Mouse (Mus musculus) embryo, embryonic 11 days (tissue): ENCODE measurements at regions not wholly inside any gene's neighbourhood (a gene's known extent, or its start where the extent isn't known, plus 50 kb on each side); places are given as distances from the start of the nearest gene placed in this dataset.
A peak's percentile ranks its signal among the peaks of the same experiment; 100 is the strongest.

Experiments used
- DNase-seq: peaks from one replicate; pipeline ENCODE4 v3.0.0-alpha.2; 2015

DNA sequence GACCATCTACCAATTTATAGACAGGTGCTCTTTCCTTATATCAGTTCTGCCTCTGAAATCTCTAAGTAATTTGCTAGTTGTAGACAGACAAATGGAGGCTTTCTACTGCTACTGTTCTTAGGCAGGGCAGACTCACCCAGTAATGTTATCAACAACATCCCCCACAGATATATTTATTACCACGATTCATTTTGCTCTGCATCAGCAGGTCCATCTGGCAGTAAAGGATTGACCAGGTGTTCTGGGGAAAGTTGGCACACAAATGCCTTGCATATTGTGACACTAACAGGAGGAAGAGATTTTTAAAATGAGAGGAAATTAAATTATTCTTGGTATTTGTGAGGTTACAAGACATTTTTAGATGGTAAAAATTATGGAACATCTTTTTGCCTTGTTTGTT, 627.3 kb upstream of the Tmprss15 start:
- no peak for DNase-seq

DNA sequence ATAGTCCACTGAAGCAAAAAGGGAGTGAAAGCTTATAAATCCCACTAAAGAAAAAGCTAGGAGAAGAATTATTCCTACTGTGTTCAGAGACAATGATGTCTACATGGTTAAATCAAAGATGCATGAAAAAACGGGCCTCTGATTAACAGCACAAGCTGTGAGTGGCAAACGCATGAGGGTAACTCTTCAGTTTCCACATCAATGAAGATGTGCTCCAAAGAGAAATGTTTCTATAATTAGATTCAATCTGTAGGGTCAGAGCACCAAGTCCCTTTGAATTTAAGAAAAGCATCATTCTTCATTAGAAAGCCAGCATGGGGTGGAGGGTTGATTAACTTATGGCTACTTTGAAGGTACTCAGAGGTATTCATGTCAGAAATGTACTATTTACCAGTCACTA, 601.5 kb upstream of the Tmprss15 start:
- DNase-seq: peak; percentile 1

DNA sequence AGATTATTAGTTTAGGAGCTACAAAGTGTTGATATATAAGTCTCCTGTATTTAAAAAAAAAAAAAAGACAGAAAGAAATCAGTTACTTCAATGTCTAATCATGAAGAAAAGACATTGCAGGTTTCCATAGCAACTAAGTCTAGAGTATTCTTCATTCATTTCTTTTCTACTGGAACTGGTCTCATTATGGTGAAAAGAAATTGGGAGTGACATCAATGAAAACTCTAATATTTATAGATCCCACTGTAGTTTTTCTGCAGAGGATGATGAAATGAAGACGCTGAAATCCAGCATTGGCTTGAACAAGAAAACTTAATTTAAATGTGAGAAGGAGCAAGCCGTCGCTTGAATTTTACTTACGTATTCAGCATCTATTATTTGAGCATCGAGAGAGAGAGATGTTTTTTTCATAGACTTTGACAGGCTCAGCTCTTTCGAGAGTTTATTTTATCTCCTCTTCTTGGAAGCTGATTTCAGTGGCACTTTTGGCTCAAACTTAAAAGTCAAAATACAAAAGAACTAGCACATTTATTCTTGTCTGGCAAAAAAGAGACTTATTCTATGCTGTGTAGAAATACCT, 560.4 kb upstream of the Tmprss15 start:
- DNase-seq: no peak

DNA sequence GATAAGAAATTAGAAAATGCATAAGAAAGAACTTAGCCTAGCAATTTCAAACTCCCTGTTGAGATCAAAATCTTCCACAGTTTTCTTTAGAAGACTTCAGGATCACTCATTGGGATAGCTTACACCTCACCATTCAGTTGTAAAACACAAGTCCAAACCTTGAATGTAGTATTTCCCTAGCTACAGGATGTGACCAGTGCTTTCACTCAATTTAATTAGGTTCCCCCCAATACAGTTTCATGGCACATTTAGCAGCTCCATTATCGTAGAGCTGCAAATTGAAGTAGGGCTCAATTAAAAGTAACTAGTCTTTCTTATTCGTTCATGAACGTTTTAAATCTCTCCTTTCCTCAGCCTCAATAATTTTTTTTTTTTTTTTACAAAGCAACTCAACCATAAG, 550.0 kb upstream of the Tmprss15 start:
- DNase-seq: no peak

DNA sequence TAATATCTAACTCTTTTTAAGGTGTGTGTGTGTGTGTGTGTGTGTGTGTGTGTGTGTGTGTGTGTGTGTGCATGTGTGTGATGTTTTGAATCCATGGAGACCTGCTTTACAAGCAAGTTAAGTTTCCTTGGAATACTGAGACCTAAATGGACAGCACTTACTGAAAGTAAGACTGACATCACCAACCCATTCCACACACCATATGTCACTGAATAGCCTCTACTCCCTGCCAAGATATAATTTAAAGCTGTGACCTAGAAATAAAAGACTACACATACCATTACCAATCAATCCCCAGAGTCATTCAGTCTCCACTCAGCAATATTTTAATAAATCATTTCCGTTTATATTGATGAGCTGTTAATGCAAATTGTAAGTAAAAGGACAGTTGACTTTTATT, 536.2 kb upstream of the Tmprss15 start:
- DNase-seq: no peak

DNA sequence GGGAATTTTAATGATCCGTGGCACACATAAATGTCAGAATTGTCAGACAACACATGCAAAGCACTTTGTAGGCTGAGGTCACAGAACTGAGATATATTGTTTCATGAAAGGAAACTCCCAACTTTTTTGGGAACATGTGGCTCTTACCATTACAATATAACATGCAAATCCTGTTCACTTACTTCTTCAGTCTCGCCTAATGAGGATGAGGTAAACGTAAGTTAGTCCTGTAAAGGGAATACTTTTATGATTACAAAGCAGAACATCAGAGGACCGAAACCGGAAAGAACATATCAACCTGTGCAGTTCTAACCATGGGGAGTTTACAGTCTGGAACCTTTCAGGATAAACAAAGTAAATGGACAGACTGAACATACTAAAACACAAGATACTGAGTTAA, 520.1 kb upstream of the Tmprss15 start:
- no peak for DNase-seq

DNA sequence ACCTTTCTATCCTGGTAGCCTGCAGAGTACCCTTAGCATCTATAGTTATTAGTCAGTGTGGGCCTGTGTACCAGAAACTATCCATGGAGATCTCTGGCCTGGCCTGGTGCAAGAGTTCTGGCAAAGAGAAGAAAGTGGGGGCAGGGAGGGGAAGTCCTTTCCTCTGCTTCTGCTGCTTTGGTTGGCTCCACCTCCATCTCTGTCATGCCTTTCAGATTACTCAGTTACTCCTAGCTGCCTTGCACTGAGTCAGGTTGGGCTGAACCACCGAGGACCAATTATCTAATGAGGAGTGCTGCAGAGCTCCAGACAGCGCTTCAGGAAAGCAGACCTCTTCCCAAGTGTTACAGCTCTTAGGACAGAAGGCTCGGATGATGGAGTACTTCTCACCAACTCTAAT, 500.0 kb upstream of the Tmprss15 start:
- DNase-seq: no peak

DNA sequence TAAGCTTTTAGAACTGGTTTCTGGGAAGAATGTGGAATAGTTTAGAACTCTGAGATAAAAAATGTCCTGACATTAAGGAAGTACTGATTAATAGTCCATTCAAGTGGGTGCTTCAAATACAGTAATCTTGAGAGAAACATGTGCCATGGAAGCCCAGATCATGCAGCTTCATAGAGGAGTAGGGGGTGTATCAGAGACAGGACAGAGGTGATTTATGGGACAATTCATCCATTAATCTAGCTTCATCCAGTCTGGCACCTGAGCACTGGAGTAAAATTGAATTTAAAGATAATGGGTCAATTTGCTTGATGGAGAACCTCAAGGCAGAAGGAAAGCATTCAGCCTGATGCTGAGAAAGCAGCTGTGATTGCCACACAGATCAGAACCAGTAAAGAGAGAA, 494.8 kb upstream of the Tmprss15 start:
- no peak for DNase-seq

DNA sequence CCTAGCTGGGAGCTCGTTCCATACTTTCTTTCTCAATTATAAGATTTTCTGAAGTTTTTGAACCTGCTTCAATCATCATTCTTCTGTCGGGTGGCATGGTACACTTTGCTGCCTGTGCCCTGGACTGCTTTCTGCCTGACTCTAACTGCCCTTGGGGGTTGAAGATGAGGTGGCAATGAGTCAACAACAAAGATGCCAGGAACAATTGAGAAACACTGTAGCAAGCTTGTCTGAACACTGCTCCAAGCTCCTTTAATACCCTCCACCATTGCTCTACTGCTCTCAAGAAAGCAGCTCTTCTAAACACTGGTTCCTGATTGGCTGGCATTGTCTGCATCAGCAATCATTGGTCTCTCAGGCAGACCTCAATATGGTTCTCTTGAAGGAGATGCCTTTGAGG, 480.0 kb upstream of the Tmprss15 start:
- no peak for DNase-seq

DNA sequence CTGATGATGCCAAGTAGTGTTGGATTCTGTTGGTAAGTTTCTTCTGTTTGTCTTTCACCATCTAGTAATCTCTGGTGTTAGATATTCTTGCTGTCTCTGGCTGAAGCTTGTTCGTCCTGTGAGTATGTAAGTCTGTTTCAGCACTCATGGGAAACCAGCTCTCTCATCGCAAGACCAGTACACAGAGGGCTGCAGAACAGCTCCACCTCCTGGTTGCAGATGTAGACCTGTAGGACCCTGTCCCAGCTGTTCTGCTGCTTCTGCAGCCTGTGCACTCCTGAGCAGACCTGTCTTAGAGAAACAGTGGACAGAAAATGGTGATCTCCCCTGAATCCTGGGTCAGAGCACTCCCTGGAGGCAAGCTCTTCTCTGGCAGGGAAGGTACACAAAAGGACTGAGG, 443.5 kb upstream of the Tmprss15 start:
- peak; percentile 23 for DNase-seq

DNA sequence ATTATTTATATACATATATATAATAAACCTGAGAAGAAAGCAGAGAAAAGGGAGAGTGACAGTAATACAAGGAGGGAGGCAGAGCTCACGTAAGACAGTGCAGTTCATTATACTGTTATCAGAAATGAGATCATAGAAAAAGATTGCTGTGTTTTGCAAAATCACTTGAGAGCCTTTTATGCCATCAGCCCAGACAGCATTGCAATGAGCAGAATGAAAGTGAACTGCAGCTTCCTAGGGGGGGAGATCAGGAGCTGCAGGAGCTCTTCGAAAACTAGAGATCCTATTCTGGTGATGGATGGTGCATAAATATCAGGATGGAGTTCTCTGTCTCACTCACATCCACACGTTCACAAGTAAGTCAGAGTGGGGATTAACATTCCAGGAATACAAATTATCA, 401.6 kb upstream of the Tmprss15 start:
- DNase-seq: no peak

DNA sequence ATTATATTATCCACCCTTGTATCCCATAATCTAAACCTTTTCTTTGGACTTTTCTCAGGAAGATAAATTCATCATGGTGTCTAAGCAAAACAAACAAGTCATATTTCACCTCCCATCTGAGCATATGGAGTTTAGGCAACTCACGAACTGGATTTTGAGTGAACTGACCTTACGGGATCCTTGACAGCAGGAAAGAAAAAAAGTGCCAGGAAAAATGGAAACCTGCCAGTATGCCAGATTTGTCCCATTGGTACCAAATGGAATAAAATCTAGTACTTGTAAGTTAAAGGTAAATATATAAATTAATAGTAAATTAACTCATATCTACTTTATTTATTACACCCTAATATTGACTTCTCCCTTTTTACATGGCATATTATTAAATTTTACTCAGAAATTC, 360.0 kb upstream of the Tmprss15 start:
- no peak for DNase-seq

DNA sequence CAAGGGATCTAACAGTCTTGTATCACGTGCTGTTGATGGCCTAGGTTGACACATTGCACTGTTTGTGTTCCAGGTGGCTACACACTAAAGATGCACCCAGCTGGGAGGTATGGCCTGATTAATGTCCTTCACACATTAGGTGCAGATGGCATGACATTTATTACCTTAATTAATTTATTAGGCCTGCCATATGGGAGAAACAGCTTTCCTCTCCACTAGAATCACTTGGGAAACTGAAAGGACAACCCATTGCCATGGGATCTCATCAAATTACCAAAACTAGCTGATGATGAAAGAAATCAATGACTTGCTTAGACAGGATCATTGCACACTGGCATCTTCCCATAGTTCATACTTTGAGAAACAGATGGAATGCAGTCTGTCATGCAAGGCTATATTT, 358.8 kb upstream of the Tmprss15 start:
- peak; percentile 38 for DNase-seq

DNA sequence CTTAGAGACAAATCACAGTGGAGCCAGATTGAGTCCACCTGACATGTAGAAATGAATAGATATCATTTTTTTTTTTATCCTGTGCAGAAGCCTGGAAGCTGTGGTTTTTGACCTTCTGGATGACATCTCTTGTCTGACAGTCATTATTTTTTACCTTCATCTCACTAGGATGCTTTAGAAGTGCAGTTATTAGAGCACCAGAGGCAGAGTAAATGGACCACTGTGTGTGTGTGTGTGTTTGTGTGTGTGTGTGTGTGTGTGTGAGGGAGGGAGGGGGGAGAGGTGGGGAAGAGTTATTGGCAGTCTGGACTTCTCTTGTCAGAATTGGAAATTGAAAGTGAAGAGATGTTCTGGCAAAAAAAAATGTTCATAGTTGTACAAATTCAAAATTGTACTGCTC, 316.5 kb upstream of the Tmprss15 start:
- DNase-seq: no peak

DNA sequence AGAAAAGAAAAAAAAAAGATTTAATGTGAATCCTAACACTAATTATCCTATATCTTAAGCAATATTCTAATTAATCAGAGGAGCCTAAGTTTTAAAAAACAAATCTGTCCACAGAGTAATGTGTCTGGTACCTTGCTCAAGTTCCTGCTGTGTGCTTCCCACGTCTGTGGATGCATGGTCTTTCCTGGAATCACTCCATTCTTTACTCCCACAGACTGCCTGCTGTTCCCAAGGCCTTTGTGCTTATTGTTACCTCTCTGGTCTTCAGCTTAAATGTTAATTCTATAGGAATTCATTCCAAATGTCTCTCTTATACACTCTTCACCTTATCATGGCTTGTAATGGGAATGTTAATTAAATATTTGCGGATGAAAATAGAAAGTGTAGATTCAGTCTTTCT, 315.3 kb upstream of the Tmprss15 start:
- DNase-seq: no peak

DNA sequence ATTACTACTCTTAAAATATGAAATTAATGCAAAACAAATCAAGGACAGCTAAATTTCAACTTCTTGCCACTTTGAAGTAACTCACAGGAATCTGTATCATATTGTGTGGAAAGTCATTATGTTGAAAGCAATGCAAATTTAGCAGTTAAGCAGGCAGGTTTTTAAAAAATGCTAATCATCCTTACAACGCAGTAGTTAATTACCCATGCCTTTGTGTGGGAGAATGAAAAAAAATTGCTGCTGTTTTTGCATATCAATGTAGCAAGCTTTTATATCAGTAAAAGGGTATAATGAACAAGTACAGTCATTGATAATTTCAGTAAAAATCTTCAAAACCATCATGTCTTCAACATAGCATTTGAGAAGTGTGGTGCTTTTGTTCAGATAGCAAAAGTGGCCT, 313.2 kb upstream of the Tmprss15 start:
- DNase-seq: no peak

DNA sequence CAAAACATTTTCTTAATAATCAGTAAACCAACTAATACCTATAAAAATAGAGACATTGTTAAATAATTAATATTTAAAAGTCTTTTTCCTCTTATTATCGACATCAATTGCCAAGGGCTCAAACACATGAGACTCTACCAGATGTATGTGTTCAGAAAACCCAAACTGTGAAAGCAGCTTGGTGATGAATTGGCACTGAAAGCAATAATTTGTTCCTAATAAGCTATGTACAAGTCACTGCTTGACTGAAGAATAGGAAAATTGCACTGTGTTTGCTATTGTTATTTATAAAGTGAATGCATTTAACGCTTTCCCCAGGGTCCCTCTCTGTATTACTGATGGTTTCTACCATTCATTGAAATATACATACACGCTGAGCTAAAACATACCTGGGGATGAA, 309.2 kb upstream of the Tmprss15 start:
- DNase-seq: no peak

DNA sequence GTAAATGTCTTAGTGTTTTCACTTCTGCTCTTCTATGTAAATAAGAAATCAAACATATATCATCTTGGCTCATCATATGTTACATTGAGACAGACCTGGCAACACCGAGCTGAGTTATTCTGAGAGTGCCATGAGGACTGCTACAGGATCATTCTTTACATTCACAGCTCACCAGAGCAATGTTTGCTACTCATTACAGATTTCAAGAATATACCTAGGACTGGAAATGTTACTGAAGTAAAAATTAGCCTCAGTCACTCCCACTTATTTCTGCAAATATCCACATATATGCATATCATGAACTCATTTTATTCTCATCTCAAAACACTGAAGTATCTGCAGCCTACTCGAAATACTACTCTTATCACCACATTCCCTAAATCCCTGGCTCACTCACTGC, 307.6 kb upstream of the Tmprss15 start:
- DNase-seq: no peak

DNA sequence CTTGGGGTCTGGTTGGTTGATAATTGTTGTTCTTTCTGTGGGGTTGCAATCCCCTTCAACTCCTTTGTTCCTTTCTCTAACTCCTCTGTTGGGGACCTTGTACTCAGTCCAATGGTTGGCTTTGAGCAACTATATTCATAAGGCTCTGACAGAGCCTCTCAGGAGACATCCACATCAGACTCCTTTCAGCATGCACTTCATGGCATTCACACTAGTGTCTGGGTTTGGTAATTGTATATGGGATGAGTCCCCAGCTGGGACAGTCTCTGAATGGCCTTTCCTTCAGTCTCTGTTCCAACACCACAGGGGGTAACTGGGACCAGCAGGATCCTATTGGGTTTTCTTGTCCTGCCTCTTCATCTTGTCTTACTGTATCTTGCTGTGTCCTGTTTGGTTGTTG, 303.5 kb upstream of the Tmprss15 start:
- no peak for DNase-seq

DNA sequence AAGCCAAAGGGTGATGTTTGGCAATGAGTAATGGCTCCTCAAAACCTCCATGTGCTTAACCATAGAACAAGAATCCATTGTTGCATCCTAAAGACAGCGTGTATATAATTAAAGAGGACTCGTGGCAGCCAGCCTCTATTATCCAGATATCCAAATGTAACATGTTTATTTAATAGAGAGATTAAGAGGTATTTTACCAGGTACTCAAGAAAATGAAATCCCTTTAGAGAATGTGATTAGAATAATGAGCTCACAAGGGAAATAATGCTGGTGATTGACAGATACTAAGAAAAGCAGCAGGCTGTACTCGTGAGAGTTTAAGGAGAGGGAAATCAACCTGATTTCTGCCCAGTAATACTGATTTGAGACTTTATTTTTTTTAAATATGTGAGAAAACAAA, 295.5 kb upstream of the Tmprss15 start:
- DNase-seq: no peak

DNA sequence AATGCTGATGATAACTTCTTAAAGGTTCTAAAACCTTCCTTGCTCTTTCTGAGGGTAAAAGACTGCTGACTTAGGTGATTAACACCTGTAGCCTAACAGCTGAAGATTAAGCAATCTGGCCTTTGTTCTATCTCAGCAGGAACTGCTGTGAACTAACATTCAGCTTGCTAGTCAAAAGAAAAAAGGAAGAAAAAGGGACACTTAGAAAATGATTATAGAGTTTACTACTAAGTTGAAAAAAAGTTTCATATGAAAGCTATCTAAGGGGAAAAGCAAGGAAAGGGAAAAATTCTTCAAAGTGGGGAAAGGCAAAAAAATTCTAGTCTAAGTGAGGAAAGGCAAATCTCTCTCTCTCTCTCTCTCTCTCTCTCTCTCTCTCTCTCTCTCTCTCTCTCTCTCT, 259.2 kb upstream of the Tmprss15 start:
- DNase-seq: peak; percentile 2

DNA sequence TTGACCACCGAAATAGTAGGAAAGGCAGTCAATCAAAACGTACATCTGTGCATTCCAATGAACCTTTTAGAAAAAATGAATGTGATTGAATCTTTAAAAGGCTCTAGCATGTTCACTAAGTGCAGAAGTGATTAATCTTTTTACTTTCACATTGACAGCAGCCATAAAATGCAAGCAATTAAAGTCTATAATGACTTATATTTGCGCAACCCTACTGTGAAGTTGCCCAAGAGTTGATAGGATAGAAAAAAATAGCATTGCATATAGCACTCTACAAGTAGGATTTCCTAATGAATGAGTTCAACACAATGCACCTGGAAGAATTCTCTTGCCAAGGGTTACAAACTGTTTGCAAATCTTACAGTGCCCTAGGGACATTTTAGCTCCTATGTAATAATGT, 251.6 kb upstream of the Tmprss15 start:
- DNase-seq: peak; percentile 4

DNA sequence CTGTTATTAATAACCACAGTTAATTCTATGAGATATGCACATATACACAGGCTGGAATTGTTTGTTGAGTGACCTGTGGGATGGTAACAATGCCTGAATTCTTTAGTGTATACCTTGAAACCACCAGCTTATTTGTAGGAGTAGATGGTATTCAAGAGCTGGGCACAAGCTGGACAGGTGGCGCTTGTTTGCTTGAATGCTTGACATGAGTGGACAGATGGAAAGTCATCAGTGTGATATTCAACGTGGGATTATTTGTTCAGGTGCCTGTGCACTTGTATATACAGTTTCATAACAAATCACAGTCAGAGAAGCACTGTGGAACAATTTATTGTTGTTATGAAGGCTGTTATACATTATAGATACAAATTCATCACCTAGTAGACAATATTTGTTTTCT, 245.5 kb upstream of the Tmprss15 start:
- no peak for DNase-seq

DNA sequence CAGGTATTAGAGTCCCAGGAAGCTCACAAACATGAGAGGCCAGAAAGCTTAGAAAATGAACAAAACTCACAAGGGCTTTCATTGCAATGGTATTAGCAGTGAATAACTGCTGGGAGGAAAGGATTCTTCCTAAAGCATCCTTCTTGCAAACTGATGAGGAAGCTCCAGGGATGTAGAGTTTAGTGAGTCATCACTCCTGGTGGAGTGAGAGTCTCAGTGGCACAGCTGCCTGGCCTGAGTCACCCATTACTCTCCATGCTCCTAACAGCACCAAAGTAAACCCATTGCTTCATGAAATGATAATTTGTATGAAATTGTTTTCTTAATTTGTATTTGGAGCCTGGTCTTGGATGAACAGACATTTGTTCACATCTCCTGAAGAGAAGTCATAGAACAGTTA, 245.1 kb upstream of the Tmprss15 start:
- no peak for DNase-seq

DNA sequence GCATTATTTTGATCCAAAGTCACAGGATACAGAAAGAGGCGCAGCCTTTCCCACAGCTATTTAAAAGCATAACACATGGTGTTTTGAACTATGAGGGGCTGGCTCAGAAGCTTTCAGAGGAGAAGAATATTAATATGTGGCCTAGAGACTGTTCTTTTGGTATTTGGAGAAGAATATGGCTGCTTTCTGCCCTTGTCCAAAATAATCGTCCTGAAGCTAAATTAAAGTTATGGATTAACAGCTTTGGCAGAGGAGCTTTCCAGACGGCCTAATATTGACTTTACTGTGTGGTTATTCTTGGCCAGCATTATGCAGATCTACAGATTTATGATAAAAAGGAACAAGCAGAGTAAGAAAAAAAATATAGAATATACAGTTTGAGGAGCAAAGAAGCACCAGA, 222.4 kb upstream of the Tmprss15 start:
- no peak for DNase-seq

DNA sequence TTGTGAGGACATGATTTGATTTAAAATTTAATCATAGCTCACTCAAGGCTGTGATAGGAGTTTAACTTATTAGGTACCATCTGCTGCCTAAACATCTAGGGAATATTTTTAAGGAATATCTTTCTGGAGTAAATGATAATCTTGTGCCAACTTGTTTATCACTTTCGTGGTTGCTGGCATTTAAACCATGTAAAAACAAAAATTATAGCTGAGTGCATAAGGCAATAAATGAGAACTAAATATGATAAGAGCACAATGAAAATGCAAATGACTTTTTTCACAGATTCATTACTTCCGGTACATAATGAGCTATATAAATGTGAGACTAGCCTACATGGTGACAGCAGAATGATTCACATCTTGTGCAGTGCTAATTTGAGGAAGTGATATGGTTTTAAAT, 221.8 kb upstream of the Tmprss15 start:
- DNase-seq: no peak
